Mouse (Mus musculus): ENCODE results near the gene Kank4.

DNA sequence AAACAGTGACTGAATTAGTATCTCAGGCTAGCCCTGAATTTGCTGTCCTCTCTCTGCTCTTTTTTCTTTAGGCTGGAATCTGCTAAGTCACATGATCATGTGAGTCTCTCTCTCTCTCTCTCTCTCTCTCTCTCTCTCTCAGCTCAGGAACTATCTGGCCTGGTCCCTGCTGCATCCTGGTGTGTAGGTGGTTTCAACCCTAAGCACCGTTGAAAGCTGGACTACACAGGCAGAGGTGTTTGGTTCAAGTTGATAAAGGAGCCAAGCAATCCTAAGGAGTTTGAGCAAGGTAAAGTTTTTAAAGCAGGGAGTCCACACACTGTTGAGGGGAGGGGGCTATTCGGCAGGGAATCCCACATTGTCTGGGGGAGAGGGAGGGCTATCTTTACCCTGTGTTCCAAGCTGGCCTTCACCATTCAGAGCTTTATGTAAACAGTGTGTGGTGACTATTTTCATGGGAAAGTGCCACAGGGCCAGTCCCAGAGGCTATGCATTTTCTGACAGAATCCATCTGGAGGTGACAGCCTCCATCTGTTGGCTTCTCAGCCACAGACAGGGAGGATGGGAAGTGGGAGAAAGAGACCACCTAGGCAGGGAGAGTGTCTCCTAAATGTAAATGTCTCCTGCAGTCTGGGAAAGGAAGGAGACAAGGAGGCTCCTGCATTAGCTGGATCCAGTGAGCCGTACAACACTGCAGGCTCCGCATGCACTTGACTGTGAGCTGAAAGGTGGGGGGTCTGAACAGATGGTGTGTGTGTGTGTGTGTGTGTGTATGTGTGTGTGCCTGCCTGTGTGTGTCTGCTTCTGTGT, 59.1 kb downstream of the Kank4 start:
- no peak for TF ChIP-seq CTCF (IDR thresholded peaks at IDR 0.05; ENCODE audit: borderline replicate concordance, insufficient read depth, low read length)
- TF ChIP-seq POLR2A (IDR thresholded peaks at IDR 0.05; ENCODE audit: low read depth, low read length): no peak
